Mouse (Mus musculus) liver, postnatal 0 days (tissue): Measurements from ENCODE around the gene Snrpc. TPM values are rescaled to one million over a fixed set of nuclear protein-coding genes. Genes with fewer than 3 reads are reported as not detected.

Experiments
- ATAC-seq: fragments of 200-750 bp; cut with Nextera tagmentation; 2 replicates; pipeline ENCODE4 v1.8.0; 2017; ENCODE audit warnings: mild to moderate bottlenecking, moderate library complexity
- DNase-seq: peaks from one replicate; pipeline ENCODE4 v3.0.0-alpha.2; 2016
- H3K27ac ChIP-seq: fragments of 300-500 bp; sonication (generic); 2 replicates; pipeline ENCODE4 v1.5.1; 2014; ENCODE audit warnings: antibody characterized with exemption, moderate library complexity, mild to moderate bottlenecking, low read depth
- H3K27me3 ChIP-seq: fragments of 300-500 bp; sonication (generic); 2 replicates; pipeline ENCODE4 v1.6.1; 2014; ENCODE audit warnings: low read length, control low read depth, mixed read lengths; ENCODE audit not compliant: insufficient read depth
- H3K36me3 ChIP-seq: fragments of 300-500 bp; sonication (generic); replicated peaks from 2 replicates; pipeline ENCODE4 v1.6.1; 2014; ENCODE audit warnings: mild to moderate bottlenecking, control low read depth, low read length, moderate library complexity, mixed read lengths; ENCODE audit not compliant: insufficient read depth
- H3K4me1 ChIP-seq: fragments of 300-500 bp; sonication (generic); 2 replicates; pipeline ENCODE4 v1.6.1; 2014; ENCODE audit warnings: antibody characterized with exemption, mild to moderate bottlenecking, control low read depth; ENCODE audit not compliant: insufficient read depth
- H3K4me2 ChIP-seq: fragments of 300-500 bp; sonication (generic); 2 replicates; pipeline ENCODE4 v1.6.1; 2014; ENCODE audit warnings: low read depth, mild to moderate bottlenecking, low read length, moderate library complexity, mixed read lengths
- H3K4me3 ChIP-seq: fragments of 300-500 bp; sonication (generic); 2 replicates; pipeline ENCODE4 v1.5.1; 2014; ENCODE audit warnings: low read depth, low read length
- H3K9ac ChIP-seq: fragments of 300-500 bp; sonication (generic); replicated peaks from 2 replicates; pipeline ENCODE4 v1.6.1; 2014; ENCODE audit warnings: mild to moderate bottlenecking, moderate library complexity
- H3K9me3 ChIP-seq: fragments of 300-500 bp; sonication (generic); 2 replicates; pipeline ENCODE4 v1.6.1; 2016; ENCODE audit warnings: mild to moderate bottlenecking, control low read depth, low read length, mixed read lengths
- CTCF ChIP-seq: sonication (generic); IDR thresholded peaks from 2 replicates; pipeline ENCODE4 v1.5.1; 2016; ENCODE audit warnings: antibody characterized with exemption, low read depth
- EP300 ChIP-seq: IDR thresholded peaks from 2 replicates; pipeline ENCODE4 v1.6.1; 2016; ENCODE audit warnings: antibody characterized with exemption, low read depth, mild to moderate bottlenecking
- WGBS: fragments of 180-500 bp; shearing (Covaris S2); extraction: QIAGEN DNeasy Blood & Tissue Kit; methylation state at CpG from one replicate; pipeline ENCODE4 v1.1.7; 2014; ENCODE audit not compliant: insufficient replicate concordance; 5-methylcytosine and 5-hydroxymethylcytosine counted together
- polyA plus RNA-seq: library from polyadenylated mRNA; unstranded; fragments of >200 nt; fragmentation: Nextera tagmentation; extraction: Ambion mirVana; gene quantifications from 2 replicates; pipeline ENCODE4 v1.2.1, GENCODE M21; 2015

The Snrpc gene
- polyA plus RNA-seq, 1 experiment from 2014 or later: 99.0 TPM

DNA sequence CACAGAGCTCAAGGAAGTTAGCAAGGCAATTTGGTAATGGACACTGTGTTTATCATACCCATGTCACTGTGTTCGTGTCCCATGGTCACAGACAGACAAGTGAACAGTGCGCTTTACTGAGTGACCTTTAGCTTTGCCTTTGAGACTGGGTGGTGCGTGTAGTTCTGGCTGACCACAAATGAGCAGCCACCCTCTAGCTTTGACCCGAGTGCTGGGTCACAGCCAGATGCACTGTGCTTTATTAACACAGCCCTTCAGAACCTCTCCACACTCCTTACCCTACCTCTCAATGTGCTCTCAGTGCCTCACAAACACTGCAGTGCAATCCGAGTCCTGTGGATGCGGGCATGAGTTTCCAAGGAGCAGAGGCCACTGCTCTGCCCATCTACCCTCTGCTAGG is 44.8 kb upstream of the Snrpc start:
- Histone ChIP-seq H3K9me3 (no peaks in the 10 kb centered on the region), H3K4me3 (no peak overlapping the region), H3K4me2 (no peak overlapping the region), H3K36me3 (0 out of 2 replicates have a peak, but pooled peaks cover 14% of the 10 kb centered on the region), H3K4me1 (peaks cover 50% of the 10 kb centered on the region), H3K9ac (no peak overlapping the region), H3K27ac (peak overlapping the region; percentile 83), H3K27me3 (no peaks in the 10 kb centered on the region)
- TF ChIP-seq CTCF: no peak
- peak; percentile 40 for DNase-seq
- WGBS: 61% methylated on average over 6 of the region's 6 CpGs
- ATAC-seq: peak; percentile 48

DNA sequence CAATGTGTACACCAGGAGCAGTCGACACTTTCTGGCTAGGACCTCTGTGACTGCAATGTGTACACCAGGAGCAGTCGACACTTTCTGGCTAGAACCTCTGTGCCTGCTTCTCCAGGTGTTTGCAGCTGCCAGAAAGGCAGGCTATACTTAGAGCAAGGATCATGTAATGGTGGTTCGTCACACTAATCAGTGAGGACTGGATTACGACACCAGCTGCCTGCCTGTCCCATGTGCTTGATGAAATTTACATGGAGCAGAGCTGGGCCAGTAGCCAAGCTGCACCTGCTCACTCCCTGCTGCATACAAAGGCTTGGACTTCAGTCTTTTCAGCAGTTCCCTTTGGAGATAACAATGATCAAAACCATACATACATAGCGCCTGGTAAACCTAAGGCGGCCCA is 41.2 kb upstream of the Snrpc start:
- no peak for TF ChIP-seq EP300
- TF ChIP-seq CTCF: no peak
- H3K27ac ChIP-seq: peak overlapping the region; percentile 78
- H3K9ac ChIP-seq: 0 out of 2 replicates have a peak overlapping the region, but pooled peaks have one; percentile 6
- H3K4me2 ChIP-seq: peak overlapping the region; percentile 50
- DNase-seq (peak; percentile 72), ATAC-seq (peak; percentile 87)
- no peaks in the 10 kb centered on the region for H3K9me3 ChIP-seq
- no peaks in the 10 kb centered on the region for H3K27me3 ChIP-seq
- H3K36me3 ChIP-seq: no peaks in the 10 kb centered on the region
- WGBS: 51% methylated on average over 6 of the region's 6 CpGs
- peaks cover 50% of the 10 kb centered on the region for H3K4me1 ChIP-seq
- no peak overlapping the region for H3K4me3 ChIP-seq

DNA sequence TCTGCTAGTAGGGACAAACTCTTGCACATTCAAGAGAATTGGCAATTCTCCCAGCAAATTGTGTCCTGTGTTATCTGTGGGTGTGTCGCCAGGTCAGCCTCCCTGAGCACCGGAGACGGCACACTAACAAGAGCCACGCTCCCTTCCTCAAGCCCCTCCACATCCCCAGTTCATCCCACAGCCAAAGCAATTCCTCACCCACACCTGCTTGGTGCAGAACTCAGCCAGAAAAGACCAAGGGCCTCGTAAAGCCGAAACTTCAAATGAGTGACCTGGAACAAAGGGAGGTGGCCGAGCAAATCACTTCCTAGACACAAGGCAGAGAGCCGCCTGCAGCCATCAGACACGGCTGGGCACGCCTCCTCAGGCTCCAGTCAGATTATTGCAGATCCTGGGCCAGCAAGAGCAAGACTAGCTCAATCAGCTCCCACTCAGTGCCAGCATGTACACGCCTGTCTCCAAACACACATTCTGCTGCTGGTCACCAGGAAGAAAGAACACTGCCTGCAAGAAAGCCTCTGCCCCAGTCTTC is 40.5 kb upstream of the Snrpc start:
- Histone ChIP-seq H3K4me2 (peak overlapping the region; percentile 50), H3K9ac (peak overlapping the region; percentile 23), H3K27ac (peak overlapping the region; percentile 78), H3K27me3 (no peaks in the 10 kb centered on the region), H3K4me1 (peaks cover 50% of the 10 kb centered on the region), H3K36me3 (no peaks in the 10 kb centered on the region), H3K9me3 (no peaks in the 10 kb centered on the region), H3K4me3 (no peak overlapping the region)
- 26% methylated on average over 11 of the region's 11 CpGs for WGBS
- DNase-seq: peak; percentile 44
- TF ChIP-seq EP300: no peak
- no peak for TF ChIP-seq CTCF
- ATAC-seq: peak; percentile 39

DNA sequence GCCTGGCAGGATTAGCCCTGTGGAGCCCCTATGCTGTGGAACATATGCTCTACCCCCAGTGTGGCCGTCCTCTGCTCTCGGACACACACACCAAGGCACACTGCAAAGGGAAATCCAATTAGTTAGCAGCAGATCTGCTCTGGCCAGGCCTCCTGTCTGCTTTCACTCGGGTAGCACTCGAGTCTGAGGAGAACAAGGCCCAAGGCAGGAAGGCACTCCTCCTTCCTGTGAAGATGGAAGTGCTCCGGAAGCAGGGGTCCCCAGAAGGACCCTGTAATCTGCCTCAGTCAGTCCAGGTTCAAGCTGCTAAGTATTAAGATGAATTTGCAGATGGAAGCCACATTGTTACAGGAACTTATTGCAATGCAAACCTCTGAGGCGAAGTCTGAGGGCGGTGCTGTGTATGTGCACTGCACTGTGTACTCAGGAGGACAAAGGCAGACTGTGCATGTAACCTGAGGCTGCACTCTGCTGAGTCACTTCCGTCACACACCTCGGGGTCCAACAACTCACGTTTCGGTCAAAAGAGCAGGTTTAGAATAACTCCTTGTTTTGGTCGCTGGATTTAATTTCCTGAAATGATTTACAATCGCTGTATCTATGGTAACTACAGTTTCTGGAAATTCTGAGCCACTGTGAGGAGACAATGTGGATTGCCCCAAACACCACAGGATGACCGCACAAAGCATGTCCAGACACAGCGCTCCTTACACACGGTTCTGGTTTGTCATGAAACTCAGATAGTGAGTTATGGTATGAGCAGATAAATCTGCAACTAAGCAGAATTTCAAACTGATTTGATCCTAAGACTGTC is 38.0 kb upstream of the Snrpc start:
- Histone ChIP-seq H3K36me3 (no peaks in the 10 kb centered on the region), H3K27me3 (no peaks in the 10 kb centered on the region), H3K9me3 (no peaks in the 10 kb centered on the region), H3K4me1 (peaks cover 46% of the 10 kb centered on the region), H3K27ac (peak overlapping the region; percentile 80), H3K4me3 (no peak overlapping the region), H3K4me2 (peak overlapping the region; percentile 31), H3K9ac (no peak overlapping the region)
- ATAC-seq: peak; percentile 46
- WGBS: 21% methylated on average over 16 of the region's 16 CpGs
- TF ChIP-seq EP300 (no peak), CTCF (0 out of 2 replicates have a peak, but pooled peaks have one; percentile 4)
- peak; percentile 39 for DNase-seq

DNA sequence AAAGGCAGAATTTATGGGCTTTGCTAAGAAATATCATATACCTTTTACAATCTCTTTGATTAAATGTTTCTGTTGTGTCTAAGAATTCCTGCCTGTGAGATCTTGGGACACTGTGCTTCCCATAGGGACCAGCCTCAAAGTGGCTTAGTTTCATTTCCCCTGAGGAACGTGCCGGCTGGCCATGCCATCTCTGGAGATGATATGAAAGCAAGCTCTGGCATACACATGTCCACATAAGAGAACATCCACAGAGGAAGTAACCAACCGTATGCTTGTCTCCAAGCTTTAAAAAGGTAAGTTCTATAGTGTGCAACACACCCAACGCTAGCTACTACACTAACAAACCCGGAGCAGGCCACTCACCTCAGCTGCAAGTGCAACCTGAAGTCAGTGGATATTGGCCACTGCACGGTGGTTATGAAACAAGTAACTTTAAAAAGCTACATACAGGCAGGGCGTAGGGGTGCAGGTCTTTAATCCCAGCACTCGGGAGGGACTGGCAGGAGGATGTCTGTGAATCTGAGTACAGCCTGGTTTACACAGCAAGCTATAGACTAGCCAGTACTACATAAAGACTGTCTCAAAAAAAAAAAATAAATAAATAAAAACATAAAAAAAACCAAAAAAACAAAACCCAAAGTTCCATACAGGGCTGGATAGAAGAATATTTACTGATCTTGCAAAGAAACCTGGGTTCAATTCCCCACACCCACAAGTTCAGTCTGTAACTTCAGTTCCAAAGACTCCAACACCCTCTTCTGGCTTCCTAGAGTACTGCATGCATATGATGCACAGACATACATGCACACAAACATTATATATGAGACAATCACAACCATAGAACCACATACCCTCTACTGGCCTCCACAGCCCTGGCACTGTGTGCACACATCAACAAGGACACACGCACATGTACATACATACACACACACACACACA is 37.0 kb upstream of the Snrpc start:
- ATAC-seq (no peak), DNase-seq (no peak)
- no peak for TF ChIP-seq EP300
- peak; percentile 60 for TF ChIP-seq CTCF
- Histone ChIP-seq H3K9me3 (no peaks in the 10 kb centered on the region), H3K36me3 (no peaks in the 10 kb centered on the region), H3K4me3 (no peak overlapping the region), H3K4me1 (peaks cover 47% of the 10 kb centered on the region), H3K9ac (no peak overlapping the region), H3K4me2 (no peak overlapping the region), H3K27me3 (no peaks in the 10 kb centered on the region), H3K27ac (peak overlapping the region; percentile 53)
- WGBS: 52% methylated on average over 9 of the region's 9 CpGs

DNA sequence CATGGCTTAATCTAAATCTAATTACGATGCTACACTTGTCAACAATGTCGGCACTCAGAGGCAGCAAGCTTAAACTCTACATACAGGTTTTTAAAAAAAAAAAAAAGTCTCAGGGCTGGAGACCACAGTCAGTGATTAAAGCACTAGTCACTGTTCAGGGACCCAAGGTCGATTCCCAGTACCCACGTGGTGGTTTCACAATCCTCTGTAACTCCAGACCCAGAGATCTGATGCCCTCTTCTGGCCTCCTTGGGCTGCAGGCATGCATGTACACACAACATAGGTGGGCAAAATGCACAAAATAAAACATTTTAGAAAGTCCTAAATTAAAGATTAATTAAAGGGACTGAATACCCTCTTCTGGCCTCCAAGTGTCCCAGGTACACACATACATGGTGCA is 34.2 kb upstream of the Snrpc start:
- H3K36me3 ChIP-seq: no peaks in the 10 kb centered on the region; the same call in 1 of the 2 replicates
- 65% methylated on average over 4 of the region's 4 CpGs for whole genome bisulfite sequencing
- no peak overlapping the region for H3K27ac ChIP-seq
- H3K27me3 ChIP-seq: no peaks in the 10 kb centered on the region
- H3K4me1 ChIP-seq: peaks cover 37% of the 10 kb centered on the region
- DNase-seq (no peak), ATAC-seq (no peak)
- H3K4me2 ChIP-seq: no peak overlapping the region
- no peak overlapping the region for H3K4me3 ChIP-seq
- TF ChIP-seq EP300: no peak
- peak; percentile 21; the same call in 1 of the 2 replicates for TF ChIP-seq CTCF
- no peak overlapping the region for H3K9ac ChIP-seq
- no peaks in the 10 kb centered on the region for H3K9me3 ChIP-seq
